ENCODE assay signal across 8 mouse cellular contexts in genomic region chr14:8038791-8039448, GRCm38 (mm10).
DNase-seq lines count a peak whose midpoint lies in the region; ATAC-seq lines count a peak whose summit lies in the region.

No protein-coding gene starts in this region.

- DNase-seq in frontal cortex, postnatal 14 days (ENCODE audit: low spot score in 2 of 2): no peak
- DNase-seq in MN1 (ENCODE audit: low spot score): peak; percentile 15
- peak; percentile 52 to 59 for DNase-seq in cerebellum, postnatal 10 days
- peak; percentile 30 for DNase-seq in kidney, postnatal 10 days
- peak; percentile 15 for DNase-seq in lung, postnatal 14 days
- no peak for DNase-seq in T-cell, adult 2 months (ENCODE audit: low spot score)
- DNase-seq in thymus, postnatal 10 days (ENCODE audit: low spot score in 2 of 2): no peak

- peak; percentile 73 for ATAC-seq in frontal cortex, adult (ENCODE audit: low TSS enrichment)

Comparison
In these comparisons a context has a peak if more than half of its experiments do, and no peak if none do; other contexts are left out.
1. DNase-seq: peak in MN1 (single experiment), cerebellum, postnatal 10 days (2 of 2), kidney, postnatal 10 days (single experiment) and lung, postnatal 14 days (single experiment); none in frontal cortex, postnatal 14 days (0 of 2), T-cell, adult 2 months (single experiment) and thymus, postnatal 10 days (0 of 2).